Mouse (Mus musculus) mouse trophoblast stem cell (cell line): ENCODE measurements around the gene Nmnat1.

Experiments used
- in situ Hi-C, 2 experiments: fragments of 300-500 bp; cut with MseI, MboI; formaldehyde crosslinking; loops; 2 replicates in 1 of 2; 3 replicates in 1 of 2; pipeline ENCODE4 v1.15.1; 2025

The Nmnat1 gene

DNA sequence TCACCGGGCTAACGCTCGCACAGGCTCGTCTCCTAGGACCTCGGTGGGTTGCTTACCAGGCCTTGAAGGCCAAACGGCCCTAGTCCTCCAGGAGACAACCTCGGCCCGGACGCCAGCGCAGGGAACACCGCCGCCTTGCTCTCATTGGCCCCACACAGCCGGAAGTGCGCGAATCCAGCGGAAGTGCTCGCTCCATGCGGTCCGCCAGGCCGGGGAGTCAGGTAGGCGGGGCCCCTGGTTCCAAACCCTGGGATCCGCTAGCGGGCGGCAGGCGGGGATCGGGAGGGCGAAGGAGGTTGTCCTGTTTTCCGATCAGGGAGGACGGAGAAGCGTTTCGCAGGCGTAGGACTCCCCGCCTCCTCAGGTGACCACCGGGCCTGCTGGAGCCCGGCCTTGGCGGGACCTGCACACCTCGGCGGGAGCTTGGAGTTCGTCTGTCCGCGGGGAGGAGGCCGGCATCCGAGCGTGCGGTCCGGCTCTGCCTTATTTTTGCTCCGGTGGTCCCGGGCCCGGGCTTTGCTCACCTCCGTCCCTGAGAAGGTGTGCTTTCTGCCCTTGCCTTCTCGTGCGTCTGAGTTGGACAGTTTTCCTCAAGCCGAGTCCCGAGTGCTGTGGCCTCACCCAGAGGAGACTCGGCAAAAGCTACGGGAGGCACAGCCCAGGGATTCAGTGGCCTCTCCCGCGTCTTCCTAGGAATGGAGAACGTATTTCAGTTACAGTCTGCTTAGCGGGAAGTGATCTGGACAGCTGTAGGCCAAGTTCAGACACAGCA, at the start of gene Nmnat1, which contains the start of gene Lzic:
Gene Nmnat1, minus strand, starts transcription at position 150 of the 772 bp plus-strand sequence.
Gene Lzic, plus strand, starts transcription at position 177 of the 772 bp plus-strand sequence.
- in situ Hi-C loops, result loop anchor here in 1 of 2 experiments (5.0 kb wide), 1 partner anchor 33 kb away; the partner anchor contains the start of gene Rbp7

- in situ Hi-C loops, result no loop called here
Observed at GRCm38 (mm10) chr4:149529691-149530090, 44.7 kb upstream of the Nmnat1 start.

DNA sequence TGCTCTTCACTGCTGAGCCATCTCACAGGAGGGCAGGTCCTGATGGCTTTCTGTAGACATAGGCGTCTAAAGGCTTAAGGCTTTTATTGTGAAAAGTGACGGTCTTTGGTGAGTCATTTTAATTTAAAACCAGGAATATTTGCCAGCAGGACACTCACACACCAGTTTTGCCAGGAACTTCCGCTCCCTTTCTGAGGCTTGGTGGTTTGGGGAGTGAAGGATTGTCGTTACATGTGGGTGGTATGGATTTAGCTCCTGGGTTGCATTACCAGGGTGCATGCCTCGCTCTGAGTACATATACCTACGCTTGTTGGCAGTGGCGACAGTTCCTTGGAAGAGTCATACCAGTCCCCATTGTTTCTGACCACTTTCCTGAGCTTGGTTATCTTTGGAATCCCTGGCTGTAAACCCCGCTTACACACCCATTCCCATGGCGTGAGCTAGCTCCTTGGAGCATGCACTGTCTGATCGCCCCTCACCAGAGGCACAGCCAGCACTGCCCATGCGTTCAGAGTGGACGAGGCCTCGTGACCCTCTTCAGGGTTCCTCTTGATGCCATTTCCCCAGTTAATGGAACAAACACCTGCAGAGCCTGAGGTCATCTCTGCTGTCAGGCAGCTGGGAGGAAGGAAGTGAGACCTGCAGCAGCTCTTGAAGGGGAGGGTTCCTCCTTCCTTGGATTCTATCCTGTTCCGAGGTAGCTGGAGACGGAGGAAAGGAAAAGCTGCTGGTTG, 42.8 kb upstream of the Nmnat1 start:
- in situ Hi-C loops, result no loop called here

- in situ Hi-C loops, result no loop called here
Observed at GRCm38 (mm10) chr4:149526330-149526729, 41.3 kb upstream of the Nmnat1 start.

DNA sequence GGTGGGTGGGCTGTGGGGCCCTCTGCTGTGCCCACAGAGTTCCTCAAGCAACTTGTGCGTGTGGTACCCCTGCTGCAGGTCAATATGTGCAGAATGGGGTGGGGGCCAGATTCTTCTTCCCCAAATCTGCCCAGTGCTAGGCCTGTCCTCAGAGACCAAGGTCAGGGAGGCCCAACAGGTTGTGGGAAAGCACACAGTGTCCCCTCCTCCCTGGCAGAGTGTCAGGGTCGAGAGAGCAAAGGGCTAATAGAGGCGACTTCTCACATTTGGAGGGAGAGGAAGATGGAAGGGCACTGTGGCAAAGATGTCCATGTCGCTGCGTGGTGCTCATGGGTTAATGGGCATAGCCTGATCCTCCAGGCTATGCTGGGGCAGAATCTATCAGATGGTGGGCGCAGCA, 40.8 kb upstream of the Nmnat1 start:
- in situ Hi-C loops, result no loop called here

DNA sequence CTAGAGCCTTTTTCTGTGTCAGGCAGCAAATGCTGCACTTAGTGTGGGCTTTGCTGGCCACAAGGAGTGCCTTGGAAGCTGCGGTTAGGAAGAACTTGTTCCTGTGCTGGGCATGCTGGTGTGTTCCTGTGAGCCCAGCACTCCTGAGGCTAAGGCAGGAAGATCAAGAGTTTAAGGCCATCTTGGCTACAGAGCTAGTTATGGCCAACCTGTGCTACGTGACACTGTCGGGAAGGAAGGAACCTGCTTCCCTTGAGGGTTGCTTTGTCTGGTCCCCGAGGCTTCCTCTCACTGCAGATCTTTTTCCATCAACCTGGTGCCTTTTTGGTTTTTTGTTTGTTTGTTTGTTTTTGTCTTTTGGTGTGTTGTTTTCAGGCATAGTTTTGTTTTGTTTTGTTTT, 40.2 kb upstream of the Nmnat1 start:
- in situ Hi-C loops, result no loop called here

DNA sequence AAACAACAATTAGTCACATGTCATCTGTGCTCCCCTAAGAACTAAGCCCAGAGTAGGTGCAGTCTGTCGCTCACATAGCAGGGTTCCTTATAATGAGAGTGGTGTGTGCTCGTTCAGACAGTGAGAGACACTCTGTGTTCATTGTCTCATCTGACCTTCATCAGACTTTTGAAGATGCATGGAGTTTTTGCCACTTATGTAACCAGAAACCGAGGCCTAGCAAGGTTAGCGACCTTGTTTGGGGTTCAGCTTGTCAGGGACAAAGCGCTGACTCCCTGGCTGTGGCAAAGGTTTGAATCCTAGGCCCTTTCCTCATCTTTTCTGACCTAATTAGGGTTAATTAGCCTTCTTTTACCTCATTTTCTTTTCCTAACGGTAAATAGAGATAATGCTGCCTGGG, 39.0 kb upstream of the Nmnat1 start:
- in situ Hi-C loops, result no loop called here

- in situ Hi-C loops, result no loop called here
Observed at GRCm38 (mm10) chr4:149521258-149521657, 36.3 kb upstream of the Nmnat1 start.

DNA sequence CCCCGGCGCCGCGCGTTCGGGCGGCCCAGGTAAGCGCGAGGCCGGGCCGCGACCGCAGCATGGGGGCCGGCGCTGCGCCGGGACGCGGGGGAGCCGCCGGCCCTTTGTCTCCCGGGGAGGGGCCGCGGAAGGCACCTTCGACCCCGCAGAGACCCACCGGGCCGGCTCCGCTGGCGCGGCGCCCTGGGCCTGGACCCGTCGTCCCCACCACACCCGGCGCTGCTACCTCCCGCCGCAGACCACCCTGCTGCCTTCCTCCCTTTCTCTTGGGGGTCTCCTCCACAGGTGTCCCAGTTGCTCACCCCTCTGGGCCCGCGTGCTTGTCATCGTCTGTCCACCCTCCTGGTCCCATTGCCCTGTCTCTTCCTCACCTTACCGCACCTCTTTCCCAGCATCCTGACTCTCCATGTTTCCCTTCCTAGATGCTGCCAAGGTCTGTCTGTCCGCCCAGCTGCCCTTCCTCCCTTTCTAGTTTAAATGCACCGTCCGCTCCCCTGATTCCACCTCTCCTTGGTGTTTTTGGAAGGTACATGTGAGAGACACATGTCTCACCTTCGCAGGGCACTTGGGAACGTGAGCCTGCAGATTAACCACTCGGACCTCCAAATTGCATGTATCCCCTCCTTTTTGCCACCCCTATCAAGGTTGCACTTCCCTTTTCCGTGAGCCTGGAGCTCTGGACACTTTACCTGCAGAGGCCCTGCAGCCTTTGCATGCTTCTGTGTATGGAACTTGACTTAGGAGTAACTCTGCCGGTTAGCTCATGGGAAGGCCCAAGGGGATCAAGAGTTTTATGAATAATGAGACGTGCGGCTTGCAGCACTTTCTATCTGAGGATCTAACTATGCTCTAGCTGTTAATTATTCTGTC, 33.6 kb upstream of the Nmnat1 start:
- in situ Hi-C loops, result no loop called here

GRCm38 (mm10) chr4:149517868-149518340, 32.9 kb upstream of the Nmnat1 start, which contains the start of gene Ctnnbip1:
Gene Ctnnbip1 (plus strand): TSS chr4:149518236.
- in situ Hi-C loops, result no loop called here

DNA sequence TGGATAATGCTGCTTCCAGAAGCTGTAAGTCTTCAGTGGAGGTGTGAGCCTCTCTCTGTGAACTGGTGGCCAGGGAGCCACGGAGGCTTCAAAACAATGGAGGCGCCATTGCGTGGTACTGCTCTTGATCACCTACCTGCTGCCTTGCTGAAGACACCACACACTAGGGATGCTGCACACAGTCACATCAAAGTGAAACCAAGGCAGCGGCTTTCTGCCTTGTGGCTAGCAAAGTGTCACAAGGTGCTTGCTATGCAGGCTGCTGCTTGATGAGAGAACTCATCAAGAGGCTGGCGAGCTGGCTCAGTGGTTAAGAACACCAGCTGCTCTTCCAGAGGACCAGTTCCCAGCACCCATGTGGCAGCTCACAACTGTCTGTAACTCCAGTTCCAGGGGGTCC, 30.7 kb upstream of the Nmnat1 start:
- in situ Hi-C loops, result no loop called here

DNA sequence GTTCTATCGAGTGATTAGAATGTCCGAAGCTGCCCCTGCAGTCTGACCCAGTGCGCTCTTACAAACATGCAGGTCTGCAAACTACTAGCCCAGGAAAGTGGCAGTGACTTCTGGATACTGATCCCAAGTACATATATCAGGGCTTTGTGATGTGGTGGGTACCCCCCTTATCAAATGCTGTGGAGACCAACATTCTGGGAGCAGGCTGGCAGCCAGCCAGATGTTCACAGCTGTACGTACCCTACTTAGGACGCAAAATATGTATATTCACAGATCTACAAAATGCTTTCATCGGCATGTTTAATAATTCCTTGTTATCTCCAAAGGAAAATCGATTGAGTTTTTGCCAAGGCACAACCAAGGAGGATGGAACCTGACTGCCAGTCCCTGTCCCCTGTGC, 27.1 kb upstream of the Nmnat1 start:
- in situ Hi-C loops, result no loop called here

DNA sequence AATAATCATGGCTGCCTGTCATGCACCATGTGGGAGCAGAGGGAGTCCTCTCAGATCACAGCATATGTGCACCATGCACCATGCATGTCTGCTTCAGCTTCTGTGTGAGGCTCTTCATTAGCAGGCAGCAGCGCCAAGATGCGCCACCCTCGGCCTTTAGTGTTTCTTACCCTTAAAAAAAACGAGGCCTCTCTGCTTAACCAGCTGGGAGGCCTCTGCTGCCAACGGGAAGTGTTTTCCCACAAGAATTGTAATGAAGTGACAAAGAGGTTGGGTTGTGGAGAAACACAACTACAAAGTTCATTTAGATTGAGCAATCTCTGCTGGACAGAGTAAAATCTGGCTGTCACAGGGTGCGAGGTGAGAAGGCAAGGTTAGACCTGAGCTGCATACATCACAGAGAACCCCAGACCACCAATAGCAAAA, 26.2 kb upstream of the Nmnat1 start:
- in situ Hi-C loops, result no loop called here

DNA sequence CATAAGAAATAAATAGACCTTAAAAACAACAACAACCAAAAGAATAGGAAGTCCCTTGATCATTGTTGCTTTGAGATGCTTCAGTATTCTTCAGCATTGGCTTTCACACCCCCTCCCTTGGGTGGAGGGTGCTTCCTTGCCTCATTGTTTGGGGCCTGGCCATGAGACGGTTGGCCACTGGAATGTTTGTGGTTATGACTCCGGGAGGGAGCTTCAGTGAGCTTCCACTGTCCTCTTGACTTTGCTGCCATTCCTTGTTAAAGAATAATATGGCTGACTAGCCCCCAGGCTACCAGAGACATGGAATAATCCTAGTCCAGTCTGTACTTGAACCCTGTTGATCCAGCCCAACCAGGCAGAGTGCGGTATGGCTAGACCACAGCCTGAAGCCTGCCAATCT, 21.9 kb upstream of the Nmnat1 start:
- in situ Hi-C loops, result no loop called here

- in situ Hi-C loops, result no loop called here
Observed at GRCm38 (mm10) chr4:149505261-149505967, 20.4 kb upstream of the Nmnat1 start.

DNA sequence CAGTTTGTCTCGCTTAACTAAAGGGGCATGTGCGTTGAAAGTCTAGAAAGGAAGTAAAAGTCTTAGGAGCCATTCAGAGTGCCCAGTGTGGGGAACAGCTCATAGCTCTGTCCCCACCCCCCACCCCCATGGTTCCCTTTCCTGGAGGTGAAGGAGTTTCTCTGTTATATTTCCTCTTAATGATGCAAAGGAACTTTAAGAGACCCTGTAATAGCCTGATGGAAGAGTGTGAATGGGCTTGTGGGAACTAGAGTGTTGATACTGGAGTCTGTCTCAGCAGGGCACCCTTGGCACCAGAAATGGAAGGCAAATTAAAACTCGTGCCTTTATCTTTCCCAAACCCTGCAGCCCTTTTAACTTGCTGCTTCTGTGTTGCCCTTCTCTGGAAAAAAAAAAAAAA, 19.9 kb upstream of the Nmnat1 start:
- in situ Hi-C loops, result no loop called here

DNA sequence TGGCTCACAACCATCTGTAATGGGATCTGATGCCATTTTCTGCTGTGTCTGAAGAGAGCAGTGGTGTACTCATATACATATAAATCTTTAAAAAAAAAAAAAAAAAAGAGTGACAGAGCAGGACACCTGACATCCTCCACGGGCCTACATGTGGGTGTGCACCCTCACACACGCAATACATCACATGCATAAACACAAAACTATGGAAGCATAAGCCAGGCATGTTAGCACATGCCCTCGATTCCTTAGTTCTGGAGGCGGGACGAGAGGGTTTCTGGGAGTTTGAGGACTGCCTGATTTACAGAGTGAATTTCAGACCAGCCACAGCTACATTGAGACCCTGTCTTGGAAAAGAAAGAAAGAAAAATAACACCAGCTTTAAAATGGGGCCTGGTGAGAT, 19.4 kb upstream of the Nmnat1 start:
- in situ Hi-C loops, result no loop called here

GRCm38 (mm10) chr4:149499790-149500189, 14.8 kb upstream of the Nmnat1 start:
- in situ Hi-C loops, result no loop called here

DNA sequence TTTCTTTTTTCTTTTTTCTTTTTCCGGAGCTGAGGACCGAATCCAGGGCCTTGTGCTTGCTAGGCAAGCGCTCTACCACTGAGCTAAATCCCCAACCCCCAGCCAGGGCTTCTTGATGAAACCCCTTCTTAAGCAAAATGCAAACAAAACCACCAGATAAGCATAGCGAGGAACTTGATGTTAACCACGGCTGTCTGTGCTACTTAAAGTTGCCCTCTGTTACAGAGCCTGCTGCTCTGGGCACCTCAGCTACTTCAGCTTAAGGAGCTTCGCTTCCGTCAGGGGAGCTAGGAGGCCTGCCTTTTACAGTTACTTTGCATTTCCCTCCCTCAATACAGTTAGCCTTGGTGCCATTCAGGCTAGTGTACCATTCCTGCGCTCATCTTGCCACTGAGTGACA, 13.9 kb upstream of the Nmnat1 start:
- in situ Hi-C loops, result no loop called here

DNA sequence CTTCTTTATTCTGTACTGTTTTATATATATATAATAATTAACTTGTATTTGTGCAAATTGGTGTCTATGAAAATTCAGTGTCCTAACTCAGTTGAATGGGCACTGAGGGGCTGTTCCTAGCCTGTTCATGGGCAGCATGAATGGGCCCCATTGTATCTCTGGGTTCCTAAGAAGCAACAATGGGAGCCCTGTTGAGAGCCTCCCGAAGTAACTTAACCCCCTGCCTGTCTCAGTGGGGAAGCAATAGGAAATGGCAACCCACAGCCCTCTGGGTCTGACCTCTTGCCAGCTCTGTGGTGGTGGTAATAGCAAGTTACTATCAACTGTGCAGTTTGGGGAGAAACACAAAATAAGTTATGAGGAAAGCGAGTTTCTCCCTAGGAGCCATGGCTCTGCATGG, 11.6 kb upstream of the Nmnat1 start:
- in situ Hi-C loops, result no loop called here

- in situ Hi-C loops, result no loop called here
Observed at GRCm38 (mm10) chr4:149491151-149491550, 6.1 kb upstream of the Nmnat1 start.
